Mouse (Mus musculus): ENCODE data around the gene 1700018B08Rik.

DNA sequence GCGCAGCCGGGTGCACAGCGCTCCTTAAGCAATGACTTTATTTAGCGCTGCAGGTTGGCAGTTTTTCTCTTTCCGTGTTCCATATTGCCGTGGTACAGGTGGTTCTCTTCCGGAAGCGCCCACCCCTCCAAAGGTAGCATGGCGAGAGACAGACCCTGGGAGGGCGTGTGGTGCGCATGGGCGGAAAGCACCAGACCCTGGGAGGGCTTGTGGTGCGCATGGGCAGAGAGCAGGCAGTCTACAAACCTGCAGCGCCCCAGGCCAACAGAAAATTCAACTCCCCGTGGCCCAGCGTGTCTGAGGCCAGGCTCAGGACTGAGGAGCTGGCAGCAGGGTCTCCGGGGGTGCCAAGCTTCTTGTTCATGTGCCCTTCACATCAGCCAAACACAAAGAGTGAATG is 26.7 kb upstream of the 1700018B08Rik start:
- TF ChIP-seq MYOG (IDR thresholded peaks at IDR 0.05; ENCODE audit: control insufficient read depth in 1 of 3, insufficient read depth in 1 of 3, insufficient read length in 2 of 3, low read depth in 2 of 3) (no peak), POLR2A (IDR thresholded peaks at IDR 0.05; ENCODE audit: insufficient read length, low read depth) (no peak), USF1 (IDR thresholded peaks at IDR 0.05; ENCODE audit: low read depth) (no peak)
